Mouse (Mus musculus): Measurements from ENCODE around the gene Ece2. TPM values are rescaled to one million over a fixed set of nuclear protein-coding genes. Genes with fewer than 3 reads are reported as not detected.
"Not testable (repeated sequence)": the region's sequence is repeated elsewhere in the genome, so short reads cannot be mapped to it uniquely, and the experiment has no call there.

Gene Ece2
- polyA plus RNA-seq, 1 experiment from 2014 or later = 1.4 TPM

GRCm38 (mm10) chr16:20653315-20653714, 23.7 kb downstream of the Ece2 start:
- WGBS = 37% methylated on average over 2 of the region's 2 CpGs
- H3K9me3 ChIP-seq (ENCODE audit: control insufficient read depth, low read length) = no peaks in the 10 kb centered on the region
- H3K4me2 ChIP-seq (ENCODE audit: low read depth, low read length) = no peak overlapping the region
- ATAC-seq (ENCODE audit: low read depth) = no peak
- peaks cover 13% of the 10 kb centered on the region for H3K4me1 ChIP-seq (replicated peaks; ENCODE audit: control insufficient read depth, insufficient read depth, low read length)
- no peak overlapping the region for H3K4me3 ChIP-seq (ENCODE audit: low read length)
- H3K36me3 ChIP-seq (ENCODE audit: control insufficient read depth, insufficient read depth, low read length) = peaks cover 38% of the 10 kb centered on the region
- no peaks in the 10 kb centered on the region for H3K27me3 ChIP-seq (ENCODE audit: control insufficient read depth, insufficient read depth, low read depth, low read length)
- no peak overlapping the region for H3K9ac ChIP-seq (ENCODE audit: low read length)
- no peak overlapping the region for H3K27ac ChIP-seq (ENCODE audit: low read length)

GRCm38 (mm10) chr16:20657661-20658060, 28.0 kb downstream of the Ece2 start:
- no peak for ATAC-seq (ENCODE audit: low read depth)

GRCm38 (mm10) chr16:20668013-20668412, 38.4 kb downstream of the Ece2 start, which contains the start of gene Eif4g1:
Eif4g1 (plus strand) TSS chr16:20668313.
- not testable (repeated sequence) for H3K36me3 ChIP-seq (ENCODE audit: control insufficient read depth, insufficient read depth, low read length); H3K9me3 ChIP-seq (ENCODE audit: control insufficient read depth, low read length); H3K4me1 ChIP-seq (replicated peaks; ENCODE audit: control insufficient read depth, insufficient read depth, low read length); H3K4me3 ChIP-seq (ENCODE audit: low read length); H3K27ac ChIP-seq (ENCODE audit: low read length); H3K4me2 ChIP-seq (ENCODE audit: low read depth, low read length); H3K27me3 ChIP-seq (ENCODE audit: control insufficient read depth, insufficient read depth, low read depth, low read length); H3K9ac ChIP-seq (ENCODE audit: low read length); ATAC-seq (ENCODE audit: low read depth)
- WGBS = 93% methylated on average over 4 of the region's 6 CpGs

More at GRCm38 (mm10) chr16:20657661-20658060, 28.0 kb downstream of the Ece2 start:
- H3K4me1 ChIP-seq (replicated peaks; ENCODE audit: control insufficient read depth, insufficient read depth, low read length) = peaks cover 4% of the 10 kb centered on the region; the same call in 1 of the 2 replicates
- no peaks in the 10 kb centered on the region for H3K9me3 ChIP-seq (ENCODE audit: control insufficient read depth, low read length)
- H3K9ac ChIP-seq (ENCODE audit: low read length) = no peak overlapping the region
- H3K4me2 ChIP-seq (ENCODE audit: low read depth, low read length) = no peak overlapping the region
- H3K27ac ChIP-seq (ENCODE audit: low read length) = no peak overlapping the region
- no peaks in the 10 kb centered on the region for H3K27me3 ChIP-seq (ENCODE audit: control insufficient read depth, insufficient read depth, low read depth, low read length)
- H3K4me3 ChIP-seq (ENCODE audit: low read length) = no peak overlapping the region
- WGBS = 78% methylated on average over 4 of the region's 4 CpGs
- H3K36me3 ChIP-seq (ENCODE audit: control insufficient read depth, insufficient read depth, low read length) = peaks cover 70% of the 10 kb centered on the region

DNA sequence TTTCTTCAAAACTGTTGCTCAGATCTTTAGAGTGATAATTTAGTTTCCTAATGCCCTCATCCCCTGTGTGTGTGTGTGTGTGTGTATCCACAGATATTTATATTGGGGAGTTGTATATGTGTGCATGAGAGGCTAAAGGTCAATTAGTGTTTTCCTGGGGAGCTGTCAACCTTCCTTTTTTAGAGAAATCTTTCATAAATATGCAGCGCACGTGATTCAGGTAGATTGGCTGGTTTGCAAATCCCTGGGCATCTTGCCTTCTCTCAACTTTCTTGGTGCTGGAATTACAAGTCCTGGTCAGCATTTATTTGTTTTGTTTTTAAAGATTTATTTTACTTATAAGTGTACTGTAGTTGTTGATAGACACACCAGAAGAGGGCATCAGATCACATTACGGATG, 40.7 kb downstream of the Ece2 start:
- H3K4me1 ChIP-seq (replicated peaks; ENCODE audit: control insufficient read depth, insufficient read depth, low read length) = peaks cover 18% of the 10 kb centered on the region
- H3K36me3 ChIP-seq (ENCODE audit: control insufficient read depth, insufficient read depth, low read length) = peaks cover 1% of the 10 kb centered on the region; the same call in 1 of the 2 replicates
- H3K9me3 ChIP-seq (ENCODE audit: control insufficient read depth, low read length) = no peaks in the 10 kb centered on the region
- no peak overlapping the region for H3K4me2 ChIP-seq (ENCODE audit: low read depth, low read length)
- no peak overlapping the region for H3K9ac ChIP-seq (ENCODE audit: low read length)
- no peak for ATAC-seq (ENCODE audit: low read depth)
- H3K27ac ChIP-seq (ENCODE audit: low read length) = no peak overlapping the region
- H3K27me3 ChIP-seq (ENCODE audit: control insufficient read depth, insufficient read depth, low read depth, low read length) = no peaks in the 10 kb centered on the region
- H3K4me3 ChIP-seq (ENCODE audit: low read length) = no peak overlapping the region
- WGBS = 83% methylated on average over 3 of the region's 3 CpGs

- H3K27ac ChIP-seq (ENCODE audit: low read length) = 0 out of 2 replicates have a peak overlapping the region, but pooled peaks have one; percentile 95
- H3K4me3 ChIP-seq (ENCODE audit: low read length) = peak overlapping the region; percentile 97
- WGBS = 18% methylated on average over 6 of the region's 6 CpGs
- no peaks in the 10 kb centered on the region for H3K9me3 ChIP-seq (ENCODE audit: control insufficient read depth, low read length)
- H3K27me3 ChIP-seq (ENCODE audit: control insufficient read depth, insufficient read depth, low read depth, low read length) = no peaks in the 10 kb centered on the region
- peak overlapping the region; percentile 90 for H3K4me2 ChIP-seq (ENCODE audit: low read depth, low read length)
- H3K4me1 ChIP-seq (replicated peaks; ENCODE audit: control insufficient read depth, insufficient read depth, low read length) = peaks cover 18% of the 10 kb centered on the region
- no peak for ATAC-seq (ENCODE audit: low read depth)
- peak overlapping the region; percentile 13; the same call in 1 of the 2 replicates for H3K9ac ChIP-seq (ENCODE audit: low read length)
- H3K36me3 ChIP-seq (ENCODE audit: control insufficient read depth, insufficient read depth, low read length) = peaks cover 12% of the 10 kb centered on the region
Observed at GRCm38 (mm10) chr16:20671886-20672285, 42.3 kb downstream of the Ece2 start.

- H3K9ac ChIP-seq (ENCODE audit: low read length) = peak overlapping the region; percentile 95
- 1% methylated on average over 35 of the region's 38 CpGs for WGBS
Observed at GRCm38 (mm10) chr16:20672500-20672902, 42.9 kb downstream of the Ece2 start.

GRCm38 (mm10) chr16:20672965-20673705, 43.5 kb downstream of the Ece2 start:
- Histone ChIP-seq H3K9ac (ENCODE audit: low read length) (peak overlapping the region; percentile 95), H3K4me3 (ENCODE audit: low read length) (peak overlapping the region; percentile 97), H3K27ac (ENCODE audit: low read length) (peak overlapping the region; percentile 95), H3K27me3 (ENCODE audit: control insufficient read depth, insufficient read depth, low read depth, low read length) (no peaks in the 10 kb centered on the region), H3K4me1 (replicated peaks; ENCODE audit: control insufficient read depth, insufficient read depth, low read length) (peaks cover 25% of the 10 kb centered on the region), H3K9me3 (ENCODE audit: control insufficient read depth, low read length) (no peaks in the 10 kb centered on the region), H3K4me2 (ENCODE audit: low read depth, low read length) (peak overlapping the region; percentile 90), H3K36me3 (ENCODE audit: control insufficient read depth, insufficient read depth, low read length) (peaks cover 21% of the 10 kb centered on the region)
- 0% methylated on average over 37 of the region's 78 CpGs for WGBS
- peak; percentile 77 for ATAC-seq (ENCODE audit: low read depth)

More at GRCm38 (mm10) chr16:20672500-20672902, 42.9 kb downstream of the Ece2 start:
- Histone ChIP-seq H3K4me3 (ENCODE audit: low read length) (peak overlapping the region; percentile 97), H3K27ac (ENCODE audit: low read length) (peak overlapping the region; percentile 95), H3K27me3 (ENCODE audit: control insufficient read depth, insufficient read depth, low read depth, low read length) (no peaks in the 10 kb centered on the region), H3K36me3 (ENCODE audit: control insufficient read depth, insufficient read depth, low read length) (peaks cover 17% of the 10 kb centered on the region), H3K9me3 (ENCODE audit: control insufficient read depth, low read length) (no peaks in the 10 kb centered on the region), H3K4me1 (replicated peaks; ENCODE audit: control insufficient read depth, insufficient read depth, low read length) (peaks cover 21% of the 10 kb centered on the region), H3K4me2 (ENCODE audit: low read depth, low read length) (peak overlapping the region; percentile 90)
- ATAC-seq (ENCODE audit: low read depth) = peak; percentile 97

- Histone ChIP-seq H3K4me1 (replicated peaks; ENCODE audit: control insufficient read depth, insufficient read depth, low read length) (peaks cover 25% of the 10 kb centered on the region), H3K27me3 (ENCODE audit: control insufficient read depth, insufficient read depth, low read depth, low read length) (no peaks in the 10 kb centered on the region), H3K4me2 (ENCODE audit: low read depth, low read length) (peak overlapping the region; percentile 90), H3K9ac (ENCODE audit: low read length) (peak overlapping the region; percentile 95), H3K9me3 (ENCODE audit: control insufficient read depth, low read length) (no peaks in the 10 kb centered on the region), H3K27ac (ENCODE audit: low read length) (peak overlapping the region; percentile 95), H3K4me3 (ENCODE audit: low read length) (peak overlapping the region; percentile 97), H3K36me3 (ENCODE audit: control insufficient read depth, insufficient read depth, low read length) (peaks cover 26% of the 10 kb centered on the region)
- no peak for ATAC-seq (ENCODE audit: low read depth)
- 3% methylated on average over 14 of the region's 14 CpGs for WGBS
Observed at GRCm38 (mm10) chr16:20673706-20674303, 44.2 kb downstream of the Ece2 start.

DNA sequence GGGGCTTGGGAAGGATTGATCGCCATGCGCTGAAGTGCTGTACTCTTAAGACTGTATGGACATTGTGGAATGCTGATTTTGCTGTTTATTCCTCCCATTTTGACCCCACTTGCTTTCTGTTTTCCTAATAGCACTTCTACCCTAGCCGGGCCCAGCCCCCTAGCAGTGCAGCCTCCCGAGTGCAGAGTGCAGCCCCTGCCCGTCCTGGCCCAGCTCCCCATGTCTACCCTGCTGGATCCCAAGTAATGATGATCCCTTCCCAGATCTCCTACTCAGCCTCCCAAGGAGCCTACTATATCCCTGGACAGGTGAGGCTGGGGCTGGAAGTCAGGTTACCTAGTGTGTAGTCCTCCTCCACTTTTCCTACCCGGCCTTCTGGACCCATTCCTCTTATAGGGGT, 45.6 kb downstream of the Ece2 start:
- WGBS = 83% methylated on average over 6 of the region's 6 CpGs
- no peak for ATAC-seq (ENCODE audit: low read depth)
- no peaks in the 10 kb centered on the region for H3K27me3 ChIP-seq (ENCODE audit: control insufficient read depth, insufficient read depth, low read depth, low read length)
- no peaks in the 10 kb centered on the region for H3K9me3 ChIP-seq (ENCODE audit: control insufficient read depth, low read length)
- no peak overlapping the region for H3K4me2 ChIP-seq (ENCODE audit: low read depth, low read length)
- peaks cover 25% of the 10 kb centered on the region for H3K4me1 ChIP-seq (replicated peaks; ENCODE audit: control insufficient read depth, insufficient read depth, low read length)
- peaks cover 39% of the 10 kb centered on the region for H3K36me3 ChIP-seq (ENCODE audit: control insufficient read depth, insufficient read depth, low read length)
- H3K27ac ChIP-seq (ENCODE audit: low read length) = no peak overlapping the region
- H3K4me3 ChIP-seq (ENCODE audit: low read length) = no peak overlapping the region
- H3K9ac ChIP-seq (ENCODE audit: low read length) = no peak overlapping the region

Measured in lung, embryonic 16.5 days (tissue).